Mouse (Mus musculus) left cerebral cortex, adult 9 months (tissue): Measurements from ENCODE around the gene Slc7a8.
"Not testable (repeated sequence)": the region's sequence is repeated elsewhere in the genome, so short reads cannot be mapped to it uniquely, and the experiment has no call there.

ENCODE experiments used
- DNase-seq, 2 experiments: peaks; one replicate each; pipeline ENCODE4 v3.0.0; 2022; ENCODE audit warnings: low spot score in 2 of 2

The Slc7a8 gene

DNA sequence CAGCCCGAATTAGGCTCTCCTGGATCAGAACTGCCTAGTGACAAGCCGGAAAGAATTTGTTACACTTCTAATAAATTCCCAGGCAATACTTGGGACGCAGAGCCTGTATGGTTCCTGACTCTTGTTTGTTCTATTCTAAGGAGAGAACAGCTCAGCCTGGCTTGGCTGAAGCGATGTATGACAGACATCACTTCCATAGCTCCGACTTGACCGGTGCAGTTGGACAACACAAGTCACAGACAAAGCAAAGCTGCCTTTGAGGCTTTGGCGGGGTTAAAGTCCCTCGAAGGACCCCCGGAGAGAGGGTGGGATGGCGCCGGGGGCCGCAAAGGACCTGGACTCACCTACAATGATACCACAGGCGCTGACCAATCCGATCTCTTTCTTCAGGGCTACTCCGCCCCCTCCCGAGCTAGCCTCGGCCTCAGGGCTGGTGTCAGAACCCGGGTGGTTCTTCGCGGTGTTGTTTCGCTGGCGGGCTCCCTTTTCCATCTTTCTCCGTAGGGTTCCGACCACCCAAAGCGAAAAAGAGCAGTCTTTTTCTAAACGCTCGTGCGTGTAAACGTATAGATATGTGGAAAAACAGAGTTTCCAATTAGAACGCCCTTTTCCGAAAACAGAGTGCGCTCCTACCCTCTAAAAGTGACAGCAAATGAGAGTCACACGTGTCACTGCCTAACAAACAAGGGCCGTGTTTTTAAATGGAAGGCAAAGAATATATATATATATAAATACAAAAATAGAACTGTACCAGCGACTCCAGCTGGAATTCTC lies 723 bp downstream of the Slc7a8 start:
- DNase-seq, result peak in 1 of 2 experiments; percentile 71

DNA sequence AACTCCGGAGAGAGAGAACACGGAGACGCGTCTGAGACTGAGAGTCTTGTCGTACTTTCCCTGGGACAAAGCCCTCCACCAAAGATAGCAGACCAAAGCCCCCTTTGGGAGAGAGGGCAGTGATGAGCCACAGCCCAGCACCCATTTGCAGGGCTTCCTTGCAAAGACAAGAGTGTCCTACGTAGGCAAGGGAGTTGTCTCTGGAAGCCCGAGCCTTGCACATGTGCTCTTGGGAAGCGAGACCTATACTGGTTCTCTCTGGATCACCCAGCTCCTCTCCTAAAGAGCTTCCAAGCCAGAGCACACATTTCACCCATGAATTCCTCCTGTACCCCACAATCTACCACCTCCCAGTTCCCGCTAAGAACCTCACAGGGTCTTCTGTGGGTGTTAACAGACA lies 1.7 kb downstream of the Slc7a8 start:
- no peak for DNase-seq

DNA sequence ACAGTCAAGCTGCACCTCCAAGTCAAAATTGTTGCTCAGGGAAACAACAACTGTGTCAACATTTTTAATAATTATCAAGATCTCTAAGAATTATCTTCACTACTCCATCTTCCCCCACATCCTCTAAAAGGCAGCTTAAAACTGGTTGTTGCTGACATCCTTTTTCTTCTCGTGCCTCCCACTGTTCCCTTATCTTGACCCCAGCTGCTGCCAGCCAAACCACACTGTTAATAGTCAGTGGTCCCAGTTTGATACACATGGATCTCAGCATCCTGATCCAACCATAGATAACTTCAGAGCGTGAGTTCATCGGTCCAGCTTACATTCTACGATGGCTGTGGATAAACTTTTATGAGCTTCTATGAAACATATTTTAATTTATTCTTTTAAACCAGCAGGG lies 3.9 kb downstream of the Slc7a8 start:
- DNase-seq, result no peak

DNA sequence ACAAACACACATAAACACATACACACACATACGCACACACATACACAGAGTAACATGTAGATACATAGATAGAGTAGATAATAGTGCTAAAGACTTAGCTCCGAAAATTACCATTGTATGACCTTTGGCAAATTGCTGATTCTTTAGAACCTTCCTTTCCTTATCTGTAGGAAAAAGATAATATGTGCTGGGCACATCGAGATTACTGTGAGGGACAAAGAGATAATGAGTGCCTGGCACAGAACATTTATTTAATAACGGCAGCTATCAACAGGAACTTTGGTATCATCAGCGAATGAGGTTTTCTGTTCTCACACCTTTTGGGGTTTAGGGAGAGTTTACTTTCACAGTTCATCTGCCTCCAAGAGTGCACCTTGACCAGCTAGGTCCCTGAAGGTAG lies 5.0 kb downstream of the Slc7a8 start:
- no peak for DNase-seq

DNA sequence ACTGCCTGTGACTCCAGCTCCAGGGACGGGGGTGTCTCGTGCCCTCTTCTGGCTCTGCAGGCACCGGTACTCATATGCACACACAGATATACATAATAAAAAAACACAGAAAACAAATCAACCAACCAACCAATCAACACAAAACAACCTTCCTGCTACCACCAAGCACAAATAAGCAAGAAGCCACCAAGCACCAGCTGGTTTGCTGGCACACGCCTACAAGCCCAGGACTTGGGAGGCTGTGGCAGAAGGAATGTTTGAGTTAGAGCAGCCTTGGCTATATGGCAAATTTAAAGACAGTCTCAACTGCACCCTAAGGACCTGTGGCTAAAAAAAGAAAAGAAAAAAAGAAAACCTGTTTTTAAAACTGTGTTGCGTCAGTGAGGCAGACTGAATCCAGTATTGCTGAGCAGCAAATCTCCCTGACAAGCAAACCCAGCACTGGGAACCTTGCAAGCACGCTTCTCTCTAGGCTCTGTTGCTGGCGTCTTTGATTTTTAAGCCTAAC lies 6.2 kb downstream of the Slc7a8 start:
- DNase-seq, result peak in 1 of 2 experiments; percentile 34

DNA sequence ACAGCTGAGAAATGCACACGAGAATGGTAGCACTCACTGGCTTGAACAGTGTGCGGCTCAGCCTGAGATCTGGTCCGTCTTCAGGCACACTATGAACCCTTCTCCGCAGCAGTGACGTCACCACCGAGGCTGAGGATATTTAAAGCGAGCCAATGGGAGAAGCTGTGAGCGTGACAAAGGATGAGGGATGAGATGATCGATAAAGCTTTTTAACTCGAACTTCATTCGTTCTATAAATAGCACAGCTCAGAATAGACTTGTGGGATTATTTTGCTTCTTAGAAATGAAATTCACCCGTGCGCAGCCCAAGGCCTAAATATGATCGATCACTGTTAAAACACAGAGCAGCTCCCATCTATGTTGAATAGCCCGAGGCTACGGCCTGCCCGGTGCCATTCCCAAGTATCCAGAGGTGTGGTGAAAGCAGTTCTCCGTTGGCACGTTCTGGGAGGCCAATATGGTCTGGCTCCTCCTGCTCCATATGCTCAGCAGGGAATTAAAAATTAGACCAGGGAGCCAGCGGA lies 9.4 kb downstream of the Slc7a8 start:
- peak; percentile 67 to 74 for DNase-seq

DNA sequence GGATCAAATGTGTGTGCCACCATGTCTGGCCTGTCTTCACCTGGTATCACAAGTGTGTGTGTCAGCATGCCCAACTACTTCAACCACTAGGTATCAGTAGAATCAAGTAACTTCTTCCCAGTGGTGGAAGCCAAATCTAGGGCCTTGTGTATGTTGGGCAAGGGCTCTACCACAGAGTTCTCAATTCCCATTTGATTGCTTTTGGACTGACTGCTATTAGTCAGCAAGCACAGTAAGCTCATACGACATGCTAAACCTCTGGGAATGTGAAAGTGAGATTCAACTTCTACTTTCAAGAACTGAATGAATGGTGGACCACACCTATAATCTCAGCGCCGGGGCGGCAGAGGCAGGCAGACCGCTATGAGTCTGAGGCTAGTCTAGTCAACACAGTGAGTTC lies 11.4 kb downstream of the Slc7a8 start:
- DNase-seq, result no peak

DNA sequence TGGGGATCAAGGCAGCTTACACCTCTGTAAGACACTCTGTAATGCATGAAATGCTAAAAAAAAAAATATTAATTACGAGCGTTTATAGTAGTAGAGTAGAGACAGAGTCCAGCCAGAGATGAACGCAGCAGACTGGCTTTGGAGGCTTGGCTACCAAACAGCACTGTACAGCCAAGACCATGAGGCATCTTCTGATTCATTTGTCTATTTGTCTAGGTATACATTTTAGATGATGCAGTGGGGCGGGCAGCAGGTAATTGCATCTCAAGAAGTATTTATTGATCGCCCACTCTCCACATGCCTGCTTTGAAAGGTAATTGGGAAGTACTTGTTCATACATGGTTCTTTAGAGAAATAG lies 12.7 kb downstream of the Slc7a8 start:
- DNase-seq, result no peak

DNA sequence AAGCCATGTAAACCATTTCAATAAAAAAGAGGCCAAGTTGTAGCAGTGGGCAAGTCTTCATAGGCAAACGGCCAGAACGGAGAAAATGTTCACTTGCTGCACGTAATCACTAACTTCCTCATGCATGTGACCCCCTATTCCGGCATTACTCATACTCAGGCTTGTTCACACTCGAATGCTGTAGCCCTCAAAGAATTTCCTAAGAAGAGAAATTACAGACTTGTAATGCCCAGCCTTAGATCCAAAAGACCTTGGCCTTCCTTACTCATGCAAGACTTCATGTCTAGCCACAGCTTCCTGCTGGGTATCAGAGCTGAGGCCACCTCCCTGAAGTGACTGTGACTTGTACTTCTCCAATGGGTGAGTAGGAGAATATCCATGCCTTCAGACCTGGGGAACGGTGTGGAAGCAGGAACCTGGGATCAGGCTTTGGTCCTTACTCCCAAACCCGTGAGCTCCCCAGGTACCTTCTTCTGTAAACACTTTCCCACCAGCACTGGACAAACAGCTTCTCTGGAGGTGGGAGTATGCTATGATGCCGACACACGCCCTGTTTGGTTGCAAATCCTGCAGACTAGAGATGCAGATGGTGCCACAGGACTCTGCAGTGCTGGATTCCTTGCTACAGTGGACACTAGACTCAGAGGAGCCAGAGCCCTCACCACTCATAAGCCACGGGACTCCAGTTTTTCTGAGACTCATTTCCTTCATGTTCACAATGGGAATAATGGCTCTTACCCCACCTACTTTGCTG lies 13.3 kb downstream of the Slc7a8 start:
- no peak for DNase-seq

DNA sequence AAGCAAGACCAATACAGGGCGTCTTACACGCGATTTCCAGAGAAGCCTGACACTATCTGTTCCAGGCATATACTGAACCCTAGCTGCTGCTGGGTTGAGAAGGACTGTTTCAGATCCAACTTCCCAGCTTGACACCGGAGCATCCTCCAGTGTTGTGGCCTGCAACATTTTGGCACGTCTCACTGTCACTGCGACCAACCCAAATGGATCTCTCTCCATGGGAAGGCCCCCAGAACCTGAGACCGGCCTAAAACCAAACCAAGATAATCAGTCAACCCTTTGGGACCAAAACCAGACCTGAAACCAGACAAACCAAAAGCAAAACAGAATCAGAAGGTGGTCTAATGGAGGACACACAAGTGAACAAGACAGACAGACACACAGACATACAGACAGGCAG lies 14.8 kb downstream of the Slc7a8 start:
- not testable (repeated sequence) for DNase-seq

DNA sequence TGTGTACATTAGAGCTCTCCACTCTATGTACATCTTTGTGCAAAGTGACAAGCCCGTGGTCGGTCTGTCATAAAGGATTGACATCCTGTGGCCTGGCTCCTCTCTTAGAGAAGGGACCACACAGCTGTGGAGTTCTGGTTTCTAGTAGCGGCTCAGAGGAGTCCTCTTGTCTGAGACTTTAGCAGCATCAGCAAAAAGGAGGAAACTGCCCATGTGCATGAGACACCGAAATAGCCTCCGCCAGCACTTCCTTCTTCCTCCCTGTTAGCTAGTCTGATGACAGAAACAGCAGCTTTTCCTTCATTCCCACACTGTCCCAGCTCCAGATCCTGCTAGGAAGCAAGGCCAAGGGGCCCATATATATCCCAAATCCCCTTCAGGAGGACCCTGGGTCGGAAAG lies 25.4 kb downstream of the Slc7a8 start:
- DNase-seq, result peak in 1 of 2 experiments; percentile 51

DNA sequence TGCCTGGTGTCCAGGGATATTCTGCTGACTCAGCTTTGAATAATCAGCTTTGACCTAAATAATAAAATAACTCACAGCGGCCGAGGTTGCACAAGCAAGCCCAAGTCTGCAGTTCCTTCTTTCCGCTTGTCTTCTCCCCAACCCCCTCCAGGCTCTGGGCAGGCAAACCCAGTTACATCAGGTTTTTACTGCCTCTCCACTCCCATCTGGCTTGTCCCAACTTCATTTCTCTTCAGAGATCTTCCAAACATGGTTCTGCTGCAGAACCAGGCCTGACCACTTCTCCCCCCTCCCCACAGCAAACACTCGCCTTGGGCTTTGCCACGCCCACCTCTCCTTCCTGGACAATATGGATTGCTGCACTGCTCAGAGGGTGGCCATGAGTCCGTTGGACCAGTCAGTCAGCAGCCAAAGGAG lies 27.1 kb downstream of the Slc7a8 start:
- no peak for DNase-seq

DNA sequence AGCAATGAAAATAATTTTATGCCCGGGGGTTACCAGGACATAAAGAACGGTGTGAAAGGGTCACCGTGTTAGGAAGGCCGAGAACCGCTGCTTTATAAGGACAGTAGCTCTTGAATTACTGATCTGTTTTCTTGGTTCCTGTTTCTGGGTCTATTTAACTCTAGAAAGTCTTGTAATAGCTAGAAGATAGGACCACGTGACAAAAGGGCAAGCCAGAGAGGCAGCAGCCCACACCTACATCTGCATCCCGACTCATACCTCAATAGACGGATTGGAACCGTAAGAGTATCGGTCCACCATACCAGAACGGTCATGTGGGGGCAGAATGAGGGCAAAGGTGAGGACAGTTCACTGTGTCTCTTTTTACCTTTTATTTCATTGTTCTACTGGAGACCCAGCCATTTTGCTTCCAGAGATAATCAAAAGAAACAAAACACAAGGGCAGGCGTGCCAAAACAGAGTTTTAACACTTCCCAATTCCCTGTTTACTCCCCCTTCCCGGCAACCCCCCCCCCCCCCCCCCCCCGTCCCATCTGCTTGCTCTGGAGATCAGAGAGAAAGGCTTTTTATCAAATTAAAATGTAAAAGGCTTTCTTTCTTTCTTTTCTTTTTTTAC lies 27.7 kb downstream of the Slc7a8 start:
- DNase-seq, result no peak

DNA sequence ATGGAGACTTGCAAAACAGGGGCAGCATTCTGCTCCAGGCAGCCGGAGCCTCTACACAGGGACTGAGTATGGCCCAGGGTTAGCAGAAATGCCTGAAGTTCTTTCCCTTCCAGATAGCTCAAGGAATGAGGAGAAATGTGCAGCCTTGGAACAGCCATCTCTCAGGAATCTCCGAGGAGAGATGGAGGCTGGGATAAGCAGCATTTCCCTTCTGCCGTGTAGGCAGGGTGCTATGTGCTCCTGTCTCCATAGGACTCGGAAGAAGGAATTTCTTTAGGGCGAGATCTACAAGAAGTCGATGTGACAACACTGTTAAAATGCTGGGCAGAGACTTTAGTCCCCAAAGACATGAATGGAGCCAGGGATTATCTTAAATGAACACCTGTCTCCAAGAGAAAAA lies 28.8 kb downstream of the Slc7a8 start:
- no peak for DNase-seq

DNA sequence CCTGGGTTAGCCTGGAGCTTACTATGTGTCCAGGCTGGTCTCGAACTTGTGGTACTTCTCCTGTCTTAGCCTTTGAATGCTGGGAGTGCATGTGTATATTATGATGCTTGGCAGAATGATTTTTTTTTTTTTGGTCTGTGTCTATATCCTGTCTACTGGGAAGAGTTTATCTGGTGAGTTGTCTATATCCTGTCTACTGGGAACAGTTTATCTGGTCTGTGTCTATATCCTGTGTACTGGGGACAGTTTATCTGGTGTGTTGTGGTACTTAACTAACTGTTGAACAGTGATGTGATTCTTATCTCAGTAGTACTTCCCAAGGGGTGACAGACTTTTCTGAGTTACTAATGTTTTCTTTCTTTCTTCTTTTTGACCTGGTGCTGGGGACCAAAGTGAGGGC lies 30.0 kb downstream of the Slc7a8 start:
- DNase-seq, result no peak

DNA sequence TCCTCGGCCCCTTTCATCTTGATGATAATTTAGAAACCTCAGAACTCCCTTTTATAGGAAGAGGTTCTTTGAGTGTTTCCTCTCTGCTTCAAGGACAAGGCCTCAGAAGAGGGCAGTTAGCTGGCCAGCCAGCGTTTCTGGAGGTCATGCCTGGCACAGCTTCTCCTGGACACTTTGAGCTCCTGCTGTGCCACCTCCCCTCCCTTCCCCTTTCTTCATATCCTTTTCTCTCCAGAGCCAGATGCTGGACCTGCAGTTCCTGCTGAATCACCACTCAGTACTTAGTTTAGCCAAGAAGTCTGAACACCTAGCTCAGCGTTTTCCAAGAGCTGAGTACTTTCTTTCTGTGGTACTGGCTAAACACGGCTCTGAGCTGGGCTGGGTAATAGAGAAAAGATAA lies 32.5 kb downstream of the Slc7a8 start:
- DNase-seq, result no peak

DNA sequence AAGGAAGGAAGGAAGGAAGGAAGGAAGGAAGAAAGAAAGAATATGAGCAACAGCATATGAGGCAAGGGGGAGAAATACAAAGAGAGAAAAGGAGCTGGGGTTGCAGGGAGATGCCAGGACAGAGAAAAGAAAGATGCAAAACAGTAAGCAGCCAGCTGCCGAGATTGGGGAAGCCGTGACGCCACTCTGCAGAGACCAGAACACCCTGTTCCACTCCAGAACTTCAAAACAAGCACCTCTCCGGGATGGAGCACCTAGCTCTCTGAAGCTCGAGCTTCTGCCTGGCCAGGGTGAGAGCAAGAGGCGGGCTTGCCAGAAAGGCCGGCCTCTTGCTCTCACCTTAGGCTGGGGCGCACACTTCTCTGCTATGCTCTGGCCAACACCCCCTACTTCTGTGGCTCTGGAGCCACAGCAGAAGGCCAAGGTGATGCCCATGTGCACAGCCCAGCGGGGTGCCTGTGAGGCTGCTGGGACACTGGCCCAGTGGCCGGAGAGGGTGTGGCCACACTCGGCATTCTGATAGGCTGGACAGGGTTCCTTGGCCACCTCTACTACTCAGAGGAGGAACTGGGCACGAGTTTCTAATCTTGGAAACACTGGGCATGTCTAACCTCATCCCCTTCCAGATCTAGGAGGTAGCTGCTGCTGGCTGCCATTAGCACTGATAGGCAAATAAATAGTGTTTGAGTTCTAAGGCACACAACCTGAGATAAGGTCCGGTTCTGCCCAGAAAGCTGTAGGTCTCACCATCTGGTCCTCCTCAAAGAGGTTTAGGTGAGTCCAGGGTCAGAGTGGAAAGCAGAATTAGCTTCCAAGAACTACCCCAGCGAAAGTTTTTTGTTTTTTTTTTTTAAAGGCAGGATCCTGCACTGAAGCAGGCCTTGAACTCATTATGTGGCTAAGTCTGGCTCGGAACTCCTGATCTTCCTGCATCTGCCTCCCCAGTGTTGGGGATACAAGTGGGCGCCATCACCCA lies 33.5 kb downstream of the Slc7a8 start:
- DNase-seq, result no peak

DNA sequence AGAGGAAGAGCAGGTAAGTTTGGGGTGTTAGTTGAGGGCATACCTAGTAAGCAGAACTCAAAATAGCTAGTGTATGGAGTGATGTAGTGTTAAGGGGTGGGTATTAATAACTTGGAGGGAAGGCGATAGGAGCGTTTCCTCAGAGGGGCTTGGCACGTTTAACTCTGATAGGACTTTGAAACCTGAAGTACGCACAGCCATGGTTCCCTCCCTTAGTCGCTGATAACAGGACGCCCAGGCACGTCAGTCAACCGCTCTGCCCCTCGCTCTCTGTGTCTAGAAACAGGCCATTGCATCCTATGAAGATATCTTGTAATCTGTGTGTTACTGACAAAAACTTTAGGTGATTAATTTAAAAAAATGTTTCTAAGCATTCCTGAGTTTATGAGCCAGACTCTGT lies 35.7 kb downstream of the Slc7a8 start:
- DNase-seq, result no peak

DNA sequence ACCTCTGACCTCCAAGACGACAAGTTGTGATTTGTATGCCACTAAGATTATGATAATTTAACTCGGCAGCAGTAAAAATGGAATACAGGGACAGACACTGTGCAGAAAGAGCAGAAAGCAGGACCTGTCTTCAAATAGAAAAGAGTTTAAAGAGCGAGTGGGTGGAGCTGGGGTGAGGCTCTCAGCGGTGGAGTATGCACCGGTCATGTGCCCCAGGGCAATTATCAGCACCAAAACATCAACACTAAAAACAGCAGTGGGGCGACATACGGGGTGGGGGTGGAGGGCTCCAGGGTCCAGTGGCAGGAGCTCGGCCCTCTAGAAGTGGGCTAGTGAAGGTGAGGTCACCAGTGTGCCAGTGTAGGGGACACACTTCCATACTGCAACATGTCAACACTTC lies 37.3 kb downstream of the Slc7a8 start:
- DNase-seq, result no peak

DNA sequence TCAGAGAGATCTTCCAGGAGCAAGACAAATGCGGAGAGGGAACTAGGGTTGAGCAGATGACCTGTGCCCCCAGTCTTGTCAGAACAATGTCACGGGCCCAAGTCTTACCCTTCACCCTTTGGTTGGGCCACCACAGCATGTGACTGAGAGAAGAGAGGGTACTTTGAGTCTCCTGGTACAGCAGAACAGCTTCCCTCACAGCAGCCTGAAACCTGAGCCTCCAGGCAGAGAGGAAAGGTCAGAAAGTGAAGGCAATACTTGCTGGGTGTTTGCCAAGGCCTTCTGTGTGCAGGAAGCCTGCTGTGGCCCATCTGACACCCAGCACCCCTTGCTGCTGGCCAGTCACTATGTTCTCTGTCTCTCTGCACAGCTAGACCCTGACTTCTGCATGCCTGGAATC lies 39.4 kb downstream of the Slc7a8 start:
- DNase-seq, result no peak

DNA sequence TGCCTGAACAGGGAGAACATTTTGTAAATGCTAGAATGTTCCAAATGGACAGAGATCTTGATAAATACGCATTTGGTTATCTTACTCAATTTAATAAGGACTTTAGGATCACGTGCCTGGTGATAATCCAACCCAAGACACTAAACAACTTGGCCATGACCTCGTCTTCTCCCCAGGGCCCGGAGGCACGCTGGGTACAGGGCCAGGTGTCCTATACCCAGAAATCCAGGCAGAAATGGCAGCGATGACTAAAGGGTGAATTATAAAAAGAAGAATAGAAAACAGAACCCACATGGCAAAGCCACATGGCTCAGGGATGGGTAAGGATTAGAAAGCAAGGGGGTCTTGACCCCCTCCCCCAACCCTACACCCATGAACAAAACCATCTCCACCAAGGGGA lies 40.0 kb downstream of the Slc7a8 start:
- no peak for DNase-seq
